Mouse (Mus musculus): ENCODE results near the gene Zscan4-ps3. TPM values are rescaled to one million over a fixed set of nuclear protein-coding genes. Genes with fewer than 3 reads are reported as not detected.
"Not testable (repeated sequence)": the region's sequence is repeated elsewhere in the genome, so short reads cannot be mapped to it uniquely, and the experiment has no call there.

Zscan4-ps3 gene
- not detected in 2 replicates for polyA plus RNA-seq (2014; fragmentation: Nextera tagmentation; extraction: Ambion mirVana)

DNA sequence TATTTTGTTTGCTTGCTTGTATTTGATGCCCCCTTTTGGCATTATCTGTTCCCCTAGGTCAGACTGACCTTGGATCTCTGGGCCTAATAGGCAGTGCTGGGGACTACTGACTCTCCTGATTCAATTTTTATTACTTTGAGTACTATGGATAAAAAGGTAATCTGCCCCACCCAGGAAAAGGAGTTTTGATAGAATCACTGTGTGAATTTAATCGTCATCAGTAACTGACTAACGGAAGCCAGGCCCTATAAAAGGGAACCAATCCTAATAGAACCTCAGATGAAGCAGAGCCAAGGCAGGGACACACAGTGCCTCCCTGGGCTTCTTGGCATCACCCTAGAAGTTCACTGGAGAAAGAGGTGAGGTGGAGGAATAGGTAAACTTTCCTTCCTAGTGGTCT is at the start of gene Zscan4-ps3:
Gene Zscan4-ps3, plus strand, starts transcription at position 301 of the 400 bp plus-strand sequence.
- not testable (repeated sequence) for H3K27ac ChIP-seq (replicated peaks; ENCODE audit: low read depth, low read length); H3K9me3 ChIP-seq (ENCODE audit: control insufficient read depth, low read length); H3K9ac ChIP-seq (ENCODE audit: low read depth, low read length); H3K27me3 ChIP-seq (replicated peaks; ENCODE audit: control insufficient read depth, insufficient read depth, low read length); H3K4me1 ChIP-seq (ENCODE audit: control insufficient read depth, insufficient read depth, low read length); H3K4me3 ChIP-seq (ENCODE audit: low read depth, low read length); H3K36me3 ChIP-seq (ENCODE audit: control insufficient read depth, insufficient read depth, low read length); H3K4me2 ChIP-seq (ENCODE audit: low read depth, low read length); ATAC-seq (ENCODE audit: low read depth); DNase-seq (ENCODE audit: low spot score)
- 75% methylated on average over 2 of the region's 2 CpGs for WGBS

DNA sequence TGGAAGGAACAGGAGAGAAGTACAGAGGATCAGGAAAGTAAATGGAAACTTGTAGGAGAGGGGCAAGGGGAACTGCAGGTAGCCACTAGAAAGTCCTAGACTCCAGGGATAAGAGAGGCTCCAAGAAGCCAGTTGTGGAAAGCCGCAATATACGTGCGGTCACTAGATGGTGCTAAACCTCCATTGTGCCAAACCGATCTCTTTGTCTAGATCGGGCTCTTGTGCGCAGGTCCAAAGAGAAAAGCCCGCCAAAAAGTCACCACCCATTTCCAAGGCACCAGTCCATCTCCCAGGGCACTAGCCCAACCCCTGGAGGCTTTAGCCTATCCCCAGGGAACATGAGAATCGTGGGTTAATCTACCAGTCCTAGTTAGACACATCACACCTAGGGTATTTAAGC is 8.0 kb downstream of the Zscan4-ps3 start:
- H3K4me3 ChIP-seq (ENCODE audit: low read depth, low read length); DNase-seq (ENCODE audit: low spot score): not testable (repeated sequence)

More for the DNA sequence above, 8.0 kb downstream of the Zscan4-ps3 start:
- ATAC-seq (ENCODE audit: low read depth); H3K4me1 ChIP-seq (ENCODE audit: control insufficient read depth, insufficient read depth, low read length); H3K36me3 ChIP-seq (ENCODE audit: control insufficient read depth, insufficient read depth, low read length); H3K9me3 ChIP-seq (ENCODE audit: control insufficient read depth, low read length); H3K9ac ChIP-seq (ENCODE audit: low read depth, low read length); H3K27ac ChIP-seq (replicated peaks; ENCODE audit: low read depth, low read length); H3K4me2 ChIP-seq (ENCODE audit: low read depth, low read length); H3K27me3 ChIP-seq (replicated peaks; ENCODE audit: control insufficient read depth, insufficient read depth, low read length): not testable (repeated sequence)
- 15% methylated on average over 8 of the region's 8 CpGs for WGBS

Other genes with a start within 250 kb of the Zscan4-ps3 start
- not detected in 2 replicates for gene Zscan4f, start 211.4 kb upstream of the Zscan4-ps3 start, polyA plus RNA-seq (2014; fragmentation: Nextera tagmentation; extraction: Ambion mirVana)
- gene Zscan4-ps2, start 95.0 kb upstream of the Zscan4-ps3 start, polyA plus RNA-seq (2014; fragmentation: Nextera tagmentation; extraction: Ambion mirVana), result not detected in 2 replicates
- not detected in 2 replicates for gene Vmn1r72, start 70.8 kb downstream of the Zscan4-ps3 start, polyA plus RNA-seq (2014; fragmentation: Nextera tagmentation; extraction: Ambion mirVana)
- not detected in 2 replicates for gene Vmn1r73, start 121.0 kb downstream of the Zscan4-ps3 start, polyA plus RNA-seq (2014; fragmentation: Nextera tagmentation; extraction: Ambion mirVana)
- gene Vmn1r74, start 224.7 kb downstream of the Zscan4-ps3 start, polyA plus RNA-seq (2014; fragmentation: Nextera tagmentation; extraction: Ambion mirVana), result not detected in 2 replicates